Mouse (Mus musculus) thymus, postnatal 4 days (tissue): ENCODE results near the gene Nr2c2ap.

Experiments used
- DNase-seq: peaks from one replicate; pipeline ENCODE4 v3.0.0; 2021

Gene Nr2c2ap

GRCm38 (mm10) chr8:70170748-70171147 lies 39.6 kb downstream of the Nr2c2ap start:
- no peak for DNase-seq

- DNase-seq: no peak
Measured at GRCm38 (mm10) chr8:70171240-70171639, 40.1 kb downstream of the Nr2c2ap start.

GRCm38 (mm10) chr8:70172043-70172681 lies 41.0 kb downstream of the Nr2c2ap start, which contains the start of gene Tmem161a:
Tmem161a (plus strand) TSS chr8:70172356.
- DNase-seq: peak; percentile 88

GRCm38 (mm10) chr8:70173320-70173719 lies 42.2 kb downstream of the Nr2c2ap start:
- no peak for DNase-seq

- no peak for DNase-seq
Measured at GRCm38 (mm10) chr8:70174079-70174478, 42.9 kb downstream of the Nr2c2ap start.

GRCm38 (mm10) chr8:70178231-70178630 lies 47.1 kb downstream of the Nr2c2ap start:
- no peak for DNase-seq

GRCm38 (mm10) chr8:70179082-70179481 lies 47.9 kb downstream of the Nr2c2ap start:
- no peak for DNase-seq

GRCm38 (mm10) chr8:70181212-70181902 lies 50.2 kb downstream of the Nr2c2ap start:
- no peak for DNase-seq

GRCm38 (mm10) chr8:70181903-70182252 lies 50.7 kb downstream of the Nr2c2ap start:
- DNase-seq: no peak

GRCm38 (mm10) chr8:70183194-70183593 lies 52.1 kb downstream of the Nr2c2ap start:
- DNase-seq: no peak
